ENCODE assay signal across 26 mouse cellular contexts in the genomic region with DNA sequence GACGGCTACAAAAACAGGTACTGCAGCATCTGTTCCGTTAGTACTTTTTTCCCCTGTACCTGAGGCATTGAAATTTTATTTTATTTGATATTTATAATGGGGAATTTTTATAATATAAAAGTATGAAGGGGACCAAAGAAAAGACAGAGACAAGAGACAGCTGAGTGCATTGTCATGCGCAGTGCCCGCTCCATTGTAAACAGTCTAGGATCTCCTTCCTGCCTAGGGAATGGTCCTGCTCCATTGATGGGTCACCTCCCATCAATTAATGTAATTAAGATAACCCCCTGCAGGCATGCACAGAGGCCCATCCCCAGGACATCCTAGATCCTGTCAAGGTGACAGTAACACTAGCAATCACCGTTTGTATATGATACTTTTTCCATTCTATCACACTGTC.
"Had no signal": no experiment of that assay in that cellular context is flagged by ENCODE, and none has a peak within 500 bp of the region (broad histone marks: within the 10 kb centered on the region; RNA-seq: fewer than 3 reads in every experiment).

No protein-coding gene starts in this region.

- H3K4me1 ChIP-seq: liver, embryonic 15.5 days; lung, embryonic 15.5 days; midbrain, embryonic 15.5 days; neural tube, embryonic 12.5 days had no signal

- DNase-seq: kidney, adult 8-10 months; kidney, postnatal 10 days; kidney, postnatal 36 days; layer of hippocampus, adult 9-11 months; liver; lung, adult 18-20 months; lung, postnatal 10 days; lung, postnatal 36 days; right cerebral cortex, adult 18-20 months; right cerebral cortex, postnatal 14 days; right cerebral cortex, postnatal 4 days; thymus, adult 2 months; thymus, postnatal 14 days; thymus, postnatal 4 days had no signal

- H3K27ac ChIP-seq: kidney, embryonic 15.5 days; limb, embryonic 10.5 days; limb, embryonic 13.5 days; liver, embryonic 12.5 days; liver, embryonic 15.5 days; lung, embryonic 15.5 days; midbrain, embryonic 10.5 days; midbrain, embryonic 15.5 days; neural tube, embryonic 12.5 days; neural tube, embryonic 15.5 days; stomach, postnatal 0 days had no signal

- H3K9me3 ChIP-seq: kidney, embryonic 15.5 days; limb, embryonic 10.5 days; limb, embryonic 13.5 days; liver, embryonic 12.5 days; liver, embryonic 15.5 days; lung, embryonic 15.5 days; megakaryocyte, embryonic 14.5 days; midbrain, embryonic 10.5 days; midbrain, embryonic 15.5 days; neural tube, embryonic 12.5 days; neural tube, embryonic 15.5 days had no signal

- H3K27me3 ChIP-seq: kidney, embryonic 15.5 days; liver, embryonic 12.5 days; liver, embryonic 15.5 days; lung, embryonic 15.5 days; megakaryocyte, embryonic 14.5 days; midbrain, embryonic 15.5 days; neural tube, embryonic 12.5 days; neural tube, embryonic 15.5 days had no signal

- ATAC-seq: liver, embryonic 12.5 days; midbrain, embryonic 15.5 days had no signal

- H3K36me3 ChIP-seq: kidney, embryonic 15.5 days; limb, embryonic 10.5 days; limb, embryonic 13.5 days; liver, embryonic 12.5 days; liver, embryonic 15.5 days; lung, embryonic 15.5 days; midbrain, embryonic 10.5 days; midbrain, embryonic 15.5 days; neural tube, embryonic 12.5 days; neural tube, embryonic 15.5 days had no signal

- H3K4me3 ChIP-seq: kidney, embryonic 15.5 days; limb, embryonic 10.5 days; limb, embryonic 13.5 days; liver, embryonic 12.5 days; liver, embryonic 15.5 days; lung, embryonic 15.5 days; megakaryocyte, embryonic 14.5 days; midbrain, embryonic 10.5 days; midbrain, embryonic 15.5 days; neural tube, embryonic 12.5 days; neural tube, embryonic 15.5 days had no signal

- H3K9ac ChIP-seq: kidney, embryonic 15.5 days; limb, embryonic 13.5 days; liver, embryonic 12.5 days; liver, embryonic 15.5 days; lung, embryonic 15.5 days; midbrain, embryonic 15.5 days; neural tube, embryonic 12.5 days; neural tube, embryonic 15.5 days had no signal

- H3K4me2 ChIP-seq: kidney, embryonic 15.5 days; limb, embryonic 13.5 days; liver, embryonic 12.5 days; liver, embryonic 15.5 days; lung, embryonic 15.5 days; midbrain, embryonic 15.5 days; neural tube, embryonic 12.5 days; neural tube, embryonic 15.5 days had no signal
